Mouse (Mus musculus): Measurements from ENCODE around the gene Klhl35. TPM values are rescaled to one million over a fixed set of nuclear protein-coding genes. Genes with fewer than 3 reads are reported as not detected.

Gene Klhl35
- polyA plus RNA-seq (2016; fragmentation: Nextera tagmentation; extraction: Ambion mirVana) = 37.4 and 38.1 TPM in 2 replicates

DNA sequence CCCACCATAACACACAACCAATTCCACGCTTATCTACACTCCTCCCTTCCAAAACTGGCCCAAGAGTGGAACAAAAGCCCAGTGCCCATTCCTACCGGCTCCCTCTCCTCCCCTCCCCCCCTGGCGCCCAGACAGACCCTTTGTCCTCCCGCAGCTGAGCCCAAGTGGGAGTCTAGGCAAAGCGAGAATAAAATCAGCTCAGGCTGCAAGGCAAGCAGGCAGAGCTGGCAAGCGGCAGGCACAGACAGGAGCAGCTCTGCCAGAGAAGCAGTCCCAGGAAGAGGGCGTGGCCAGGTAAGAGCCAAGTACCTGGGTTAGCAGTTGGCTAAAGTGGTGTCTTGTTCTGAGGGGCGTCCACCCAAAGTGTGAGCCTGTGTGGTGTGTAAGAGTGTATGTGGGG lies at the start of gene Klhl35:
TSS of gene Klhl35 (plus strand) at position 194 of the 400 bp plus-strand sequence.
- Histone ChIP-seq H3K36me3 (0 out of 2 replicates have a peak, but pooled peaks cover 5% of the 10 kb centered on the region), H3K27me3 (peaks cover 37% of the 10 kb centered on the region), H3K27ac (replicated peaks) (peak within 1 kb of the TSS; percentile 80), H3K4me3 (peak within 1 kb of the TSS; percentile 32), H3K4me1 (peaks cover 40% of the 10 kb centered on the region), H3K9me3 (no peaks in the 10 kb centered on the region), H3K9ac (replicated peaks) (peak within 1 kb of the TSS; percentile 52), H3K4me2 (replicated peaks) (peak within 1 kb of the TSS; percentile 71)
- 16% methylated on average over 8 of the region's 8 CpGs for WGBS
- peak; percentile 53 for ATAC-seq (ENCODE audit: low FRiP score, low read depth)

DNA sequence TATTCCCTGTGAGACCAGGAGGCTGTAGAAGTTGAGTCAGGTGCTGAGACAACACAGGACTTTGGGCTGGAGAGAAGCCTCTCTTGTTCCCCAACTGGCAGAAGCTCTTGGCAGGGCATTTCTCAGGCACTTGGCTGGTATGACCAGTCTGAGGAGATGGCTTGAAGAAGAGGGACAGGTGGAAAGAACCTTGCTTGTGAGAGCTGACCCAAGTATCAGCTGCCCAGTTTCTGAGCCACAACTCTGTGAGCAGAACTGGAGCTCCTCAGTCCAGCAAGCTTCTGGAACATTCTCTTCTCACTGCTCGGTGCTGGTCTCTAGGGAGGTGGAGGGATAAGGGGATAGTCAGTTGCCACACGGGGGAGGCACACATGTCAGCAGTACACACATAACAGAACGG lies 46.5 kb upstream of the Klhl35 start:
- Histone ChIP-seq H3K4me3 (no peak overlapping the region), H3K27ac (replicated peaks) (no peak overlapping the region), H3K36me3 (0 out of 2 replicates have a peak, but pooled peaks cover 3% of the 10 kb centered on the region), H3K9ac (replicated peaks) (no peak overlapping the region), H3K27me3 (no peaks in the 10 kb centered on the region), H3K4me2 (replicated peaks) (no peak overlapping the region), H3K9me3 (no peaks in the 10 kb centered on the region), H3K4me1 (peaks cover 8% of the 10 kb centered on the region)
- no peak for ATAC-seq (ENCODE audit: low FRiP score, low read depth)
- WGBS = 83% methylated on average over 3 of the region's 3 CpGs

DNA sequence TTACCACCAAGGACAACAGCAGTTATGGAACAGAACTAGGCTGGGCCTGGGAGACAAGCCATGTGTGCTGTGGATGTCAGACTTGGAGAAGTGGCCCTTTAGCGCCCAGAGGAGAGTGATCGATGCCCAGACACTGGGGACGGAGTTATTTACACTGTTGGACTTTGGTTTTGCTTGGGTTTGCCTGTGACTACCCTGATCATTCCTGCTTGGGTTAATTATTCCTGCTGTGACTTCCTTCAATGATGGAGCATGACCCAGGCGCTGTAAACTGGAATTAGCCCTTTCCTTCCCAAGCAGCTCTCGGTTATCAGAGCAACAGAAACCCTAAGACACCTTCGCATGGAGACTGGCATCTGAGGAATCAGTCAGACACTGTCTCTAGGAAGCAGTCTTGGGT lies 44.8 kb upstream of the Klhl35 start:
- H3K4me2 ChIP-seq (replicated peaks) = no peak overlapping the region
- 81% methylated on average over 6 of the region's 6 CpGs for WGBS
- no peak for ATAC-seq (ENCODE audit: low FRiP score, low read depth)
- peaks cover under 1% of the 10 kb centered on the region; the same call in 1 of the 2 replicates for H3K36me3 ChIP-seq
- H3K4me3 ChIP-seq = no peak overlapping the region
- no peaks in the 10 kb centered on the region for H3K9me3 ChIP-seq
- H3K9ac ChIP-seq (replicated peaks) = no peak overlapping the region
- H3K4me1 ChIP-seq = peaks cover 20% of the 10 kb centered on the region
- H3K27ac ChIP-seq (replicated peaks) = no peak overlapping the region
- H3K27me3 ChIP-seq = no peaks in the 10 kb centered on the region

DNA sequence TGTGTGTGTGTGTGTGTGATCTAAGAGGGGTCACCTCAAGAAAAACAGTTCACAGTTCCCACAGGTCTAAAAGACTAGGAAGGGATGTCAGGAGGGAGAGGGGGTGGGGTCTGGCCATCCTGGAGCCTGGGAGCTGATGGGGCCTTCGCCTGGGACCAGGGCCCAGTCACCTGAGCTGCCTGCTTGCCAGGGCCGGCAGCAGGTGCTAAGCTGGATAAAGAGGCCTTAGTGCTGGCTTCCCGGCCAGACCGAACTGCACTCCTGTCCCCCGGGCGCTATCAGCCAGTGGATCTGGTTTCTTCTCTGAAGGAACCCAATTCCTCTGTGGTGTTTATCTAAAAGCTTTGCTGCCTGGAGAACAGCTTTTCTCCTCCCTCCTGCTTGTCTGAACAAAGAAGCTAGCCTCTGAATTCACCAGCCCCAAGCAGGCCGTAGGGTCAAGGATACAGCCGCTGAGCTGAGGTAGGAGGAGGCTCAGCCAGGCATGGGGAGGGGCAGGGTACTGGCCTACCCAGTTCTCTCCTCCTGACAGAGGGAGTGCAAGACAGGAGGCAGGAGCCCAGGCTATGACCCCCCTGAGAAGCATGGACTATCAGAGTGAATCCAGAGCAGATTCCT lies 41.2 kb upstream of the Klhl35 start:
- Histone ChIP-seq H3K27me3 (no peaks in the 10 kb centered on the region), H3K4me3 (no peak overlapping the region), H3K36me3 (peaks cover 4% of the 10 kb centered on the region; the same call in 1 of the 2 replicates), H3K4me1 (peaks cover 31% of the 10 kb centered on the region), H3K27ac (replicated peaks) (peak overlapping the region; percentile 81), H3K9me3 (no peaks in the 10 kb centered on the region), H3K4me2 (replicated peaks) (no peak overlapping the region), H3K9ac (replicated peaks) (peak overlapping the region; percentile 34; the same call in 1 of the 2 replicates)
- 17% methylated on average over 8 of the region's 8 CpGs for WGBS
- peak; percentile 31; the same call in 1 of the 2 replicates for ATAC-seq (ENCODE audit: low FRiP score, low read depth)

DNA sequence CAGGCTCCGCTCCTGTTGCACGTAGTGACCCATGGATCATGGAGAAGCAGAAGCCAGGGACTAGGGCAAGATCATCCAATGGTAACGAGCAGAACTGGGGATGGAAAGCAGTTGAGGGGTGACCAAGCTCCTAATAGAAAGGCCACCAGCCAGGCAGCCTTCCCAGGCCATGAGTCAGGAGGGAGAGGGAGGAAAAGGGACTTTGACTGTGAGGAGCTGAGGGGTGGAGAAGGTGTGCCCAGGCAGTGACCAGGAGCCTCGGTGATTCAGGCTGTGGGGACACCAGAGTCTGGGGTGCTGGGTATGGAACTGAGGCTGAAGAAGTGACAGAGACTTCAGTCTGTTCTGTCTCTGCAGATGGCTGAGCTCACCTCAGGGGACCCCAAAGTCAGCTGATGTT lies 40.1 kb upstream of the Klhl35 start:
- Histone ChIP-seq H3K4me2 (replicated peaks) (no peak overlapping the region), H3K4me3 (no peak overlapping the region), H3K9me3 (no peaks in the 10 kb centered on the region), H3K36me3 (peaks cover 4% of the 10 kb centered on the region; the same call in 1 of the 2 replicates), H3K4me1 (peaks cover 35% of the 10 kb centered on the region), H3K27me3 (no peaks in the 10 kb centered on the region), H3K27ac (replicated peaks) (peak overlapping the region; percentile 81), H3K9ac (replicated peaks) (no peak overlapping the region)
- WGBS = 88% methylated on average over 4 of the region's 4 CpGs
- no peak for ATAC-seq (ENCODE audit: low FRiP score, low read depth)

DNA sequence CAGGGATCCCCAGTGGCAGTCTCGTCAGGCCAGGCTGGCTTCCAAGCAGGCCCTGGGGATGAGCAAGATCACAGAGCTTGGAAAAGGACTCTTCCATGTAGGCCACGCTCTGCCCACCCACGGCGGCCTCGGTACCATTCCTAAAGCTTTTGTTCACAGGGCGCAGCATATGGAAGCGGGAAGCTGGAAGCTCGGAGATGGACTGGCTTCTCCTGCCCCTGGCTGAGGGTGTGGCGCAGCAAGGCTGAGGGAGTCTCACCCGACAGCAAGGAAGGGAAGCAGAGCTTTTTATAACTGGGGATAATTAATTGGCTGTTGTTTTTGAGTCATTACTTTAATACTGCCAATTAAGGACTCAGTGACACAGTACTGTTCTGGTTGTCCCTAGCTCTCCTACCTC lies 38.8 kb upstream of the Klhl35 start:
- H3K4me1 ChIP-seq = peaks cover 35% of the 10 kb centered on the region
- peaks cover 4% of the 10 kb centered on the region; the same call in 1 of the 2 replicates for H3K36me3 ChIP-seq
- WGBS = 64% methylated on average over 10 of the region's 10 CpGs
- H3K4me2 ChIP-seq (replicated peaks) = no peak overlapping the region
- H3K9me3 ChIP-seq = no peaks in the 10 kb centered on the region
- no peak overlapping the region for H3K27ac ChIP-seq (replicated peaks)
- no peak overlapping the region for H3K9ac ChIP-seq (replicated peaks)
- H3K4me3 ChIP-seq = no peak overlapping the region
- no peak for ATAC-seq (ENCODE audit: low FRiP score, low read depth)
- H3K27me3 ChIP-seq = no peaks in the 10 kb centered on the region

DNA sequence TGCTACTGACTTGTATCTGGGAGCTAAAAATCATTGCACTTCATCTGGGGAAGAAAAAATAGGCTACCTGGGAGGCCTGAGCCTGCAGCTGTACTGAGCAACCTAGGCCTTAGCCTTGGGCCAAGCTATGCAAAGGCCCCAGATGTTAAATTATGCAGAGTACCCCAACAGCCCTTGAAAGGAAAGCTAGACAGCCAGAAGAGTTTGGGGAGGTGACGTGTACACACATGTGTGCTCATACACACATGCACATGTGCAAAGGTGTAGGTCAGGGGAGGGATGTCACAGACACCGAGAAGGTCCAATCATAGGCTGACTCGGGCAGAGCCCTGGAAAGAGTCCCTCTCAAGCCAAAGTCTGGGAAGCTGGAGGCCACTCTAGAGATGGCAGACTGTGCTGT lies 37.8 kb upstream of the Klhl35 start:
- H3K27me3 ChIP-seq = no peaks in the 10 kb centered on the region
- peaks cover 40% of the 10 kb centered on the region for H3K4me1 ChIP-seq
- H3K4me2 ChIP-seq (replicated peaks) = no peak overlapping the region
- H3K36me3 ChIP-seq = peaks cover 4% of the 10 kb centered on the region; the same call in 1 of the 2 replicates
- H3K9ac ChIP-seq (replicated peaks) = no peak overlapping the region
- ATAC-seq (ENCODE audit: low FRiP score, low read depth) = no peak
- H3K9me3 ChIP-seq = no peaks in the 10 kb centered on the region
- H3K4me3 ChIP-seq = no peak overlapping the region
- no peak overlapping the region for H3K27ac ChIP-seq (replicated peaks)
- WGBS = 93% methylated on average over 3 of the region's 3 CpGs

DNA sequence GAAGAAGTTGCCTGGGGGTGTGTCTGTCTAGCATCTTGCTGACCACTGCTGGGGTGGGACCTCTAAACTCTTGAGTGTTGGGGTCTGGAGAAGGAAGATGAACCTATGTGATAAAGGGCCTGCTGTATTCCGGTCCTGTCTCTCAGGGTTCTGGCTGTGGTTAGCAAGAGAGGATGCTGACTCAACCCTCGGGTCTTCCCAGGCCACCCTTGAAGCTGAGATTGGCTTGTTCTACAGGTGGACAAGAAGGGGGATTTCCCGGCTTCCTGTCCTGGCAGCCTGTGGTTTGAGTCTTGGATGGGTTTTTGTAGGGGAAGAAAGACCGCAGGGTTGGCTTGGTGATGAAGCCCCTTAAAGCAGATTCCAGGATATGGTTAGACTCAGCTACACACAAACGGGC lies 37.0 kb upstream of the Klhl35 start:
- peaks cover 4% of the 10 kb centered on the region; the same call in 1 of the 2 replicates for H3K36me3 ChIP-seq
- H3K4me1 ChIP-seq = peaks cover 39% of the 10 kb centered on the region
- no peaks in the 10 kb centered on the region for H3K9me3 ChIP-seq
- no peak overlapping the region for H3K4me2 ChIP-seq (replicated peaks)
- no peak for ATAC-seq (ENCODE audit: low FRiP score, low read depth)
- no peak overlapping the region for H3K9ac ChIP-seq (replicated peaks)
- H3K4me3 ChIP-seq = no peak overlapping the region
- 90% methylated on average over 5 of the region's 5 CpGs for WGBS
- no peaks in the 10 kb centered on the region; the same call in 1 of the 2 replicates for H3K27me3 ChIP-seq
- peak overlapping the region; percentile 30; the same call in 1 of the 2 replicates for H3K27ac ChIP-seq (replicated peaks)

DNA sequence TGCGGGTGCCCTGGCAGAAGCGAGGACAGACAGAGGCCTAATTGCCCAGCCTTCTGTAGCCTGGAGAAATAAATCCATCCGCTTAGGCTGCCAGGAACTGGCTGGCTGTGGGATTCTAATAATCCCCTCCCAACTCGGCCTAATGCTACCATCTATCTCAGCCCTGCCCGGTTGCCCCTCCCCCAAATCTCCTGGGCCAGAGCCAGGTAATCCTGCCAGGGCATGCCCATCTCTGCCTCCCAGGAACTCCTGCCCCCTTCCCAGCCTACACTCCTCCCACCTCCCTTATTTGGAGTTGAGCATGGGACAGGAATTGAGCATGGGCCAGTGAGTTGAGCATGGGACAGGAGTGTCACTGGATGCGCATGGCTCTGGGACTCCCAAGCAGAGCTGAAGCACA lies 36.0 kb upstream of the Klhl35 start:
- 32% methylated on average over 6 of the region's 6 CpGs for WGBS
- no peak overlapping the region for H3K9ac ChIP-seq (replicated peaks)

DNA sequence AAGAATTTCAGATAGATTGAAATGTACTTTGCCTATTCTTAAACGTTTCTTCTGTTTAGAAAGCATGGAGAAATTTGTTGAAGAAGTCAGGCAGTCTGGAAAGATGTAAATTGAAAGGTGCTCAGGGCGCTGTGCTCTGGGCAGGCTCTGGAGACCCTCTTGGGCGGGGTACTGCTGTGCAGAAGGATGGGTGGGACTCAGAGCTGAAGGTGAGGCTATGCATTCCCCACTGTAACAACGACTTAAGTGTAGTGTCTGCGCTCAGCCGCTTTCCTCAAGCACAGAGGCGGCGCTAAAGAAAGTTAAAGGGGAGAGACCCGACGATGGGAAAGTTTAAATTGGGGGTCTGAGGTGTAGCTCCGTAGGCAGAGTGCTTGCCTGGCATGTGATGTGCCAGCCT lies 35.6 kb upstream of the Klhl35 start:
- 0 out of 2 replicates have a peak overlapping the region, but pooled peaks have one; percentile 30 for H3K27ac ChIP-seq (replicated peaks)
- H3K4me3 ChIP-seq = no peak overlapping the region
- H3K4me1 ChIP-seq = peaks cover 39% of the 10 kb centered on the region
- peaks cover 4% of the 10 kb centered on the region; the same call in 1 of the 2 replicates for H3K36me3 ChIP-seq
- ATAC-seq (ENCODE audit: low FRiP score, low read depth) = no peak
- peaks cover 4% of the 10 kb centered on the region for H3K27me3 ChIP-seq
- no peaks in the 10 kb centered on the region for H3K9me3 ChIP-seq
- WGBS = 67% methylated on average over 11 of the region's 11 CpGs
- no peak overlapping the region for H3K4me2 ChIP-seq (replicated peaks)
- no peak overlapping the region for H3K9ac ChIP-seq (replicated peaks)

More for the DNA sequence above, 36.0 kb upstream of the Klhl35 start:
- peaks cover 4% of the 10 kb centered on the region; the same call in 1 of the 2 replicates for H3K36me3 ChIP-seq
- H3K4me1 ChIP-seq = peaks cover 39% of the 10 kb centered on the region
- peak overlapping the region; percentile 30; the same call in 1 of the 2 replicates for H3K27ac ChIP-seq (replicated peaks)
- H3K27me3 ChIP-seq = no peaks in the 10 kb centered on the region; the same call in 1 of the 2 replicates
- no peak overlapping the region for H3K4me3 ChIP-seq
- H3K9me3 ChIP-seq = no peaks in the 10 kb centered on the region
- ATAC-seq (ENCODE audit: low FRiP score, low read depth) = no peak
- no peak overlapping the region for H3K4me2 ChIP-seq (replicated peaks)

DNA sequence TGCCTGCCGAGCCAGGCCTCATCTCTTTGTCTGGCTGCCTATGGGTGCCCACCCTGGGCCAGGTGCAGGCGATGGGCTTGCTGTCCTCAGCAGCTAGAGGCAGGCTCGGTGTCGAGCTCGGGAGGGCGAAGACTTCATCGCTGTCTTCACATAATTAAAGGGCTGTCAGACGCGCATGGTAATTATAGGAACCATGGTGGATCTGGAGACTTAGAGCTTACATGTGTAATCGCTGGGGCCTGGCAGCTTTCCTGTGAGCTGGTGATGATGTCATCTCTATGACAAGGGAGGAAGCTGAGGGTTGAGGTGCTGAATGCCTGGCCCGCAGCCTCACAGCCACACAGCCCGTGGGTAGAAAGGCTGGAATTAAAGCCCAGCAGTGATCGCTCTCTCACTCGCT lies 33.6 kb upstream of the Klhl35 start:
- Histone ChIP-seq H3K4me2 (replicated peaks) (no peak overlapping the region), H3K4me1 (peaks cover 51% of the 10 kb centered on the region), H3K27me3 (peaks cover 4% of the 10 kb centered on the region), H3K36me3 (no peaks in the 10 kb centered on the region), H3K4me3 (no peak overlapping the region), H3K27ac (replicated peaks) (peak overlapping the region; percentile 57; the same call in 1 of the 2 replicates), H3K9ac (replicated peaks) (no peak overlapping the region), H3K9me3 (no peaks in the 10 kb centered on the region)
- WGBS = 66% methylated on average over 14 of the region's 14 CpGs
- ATAC-seq (ENCODE audit: low FRiP score, low read depth) = 0 out of 2 replicates have a peak, but pooled peaks have one; percentile 12

DNA sequence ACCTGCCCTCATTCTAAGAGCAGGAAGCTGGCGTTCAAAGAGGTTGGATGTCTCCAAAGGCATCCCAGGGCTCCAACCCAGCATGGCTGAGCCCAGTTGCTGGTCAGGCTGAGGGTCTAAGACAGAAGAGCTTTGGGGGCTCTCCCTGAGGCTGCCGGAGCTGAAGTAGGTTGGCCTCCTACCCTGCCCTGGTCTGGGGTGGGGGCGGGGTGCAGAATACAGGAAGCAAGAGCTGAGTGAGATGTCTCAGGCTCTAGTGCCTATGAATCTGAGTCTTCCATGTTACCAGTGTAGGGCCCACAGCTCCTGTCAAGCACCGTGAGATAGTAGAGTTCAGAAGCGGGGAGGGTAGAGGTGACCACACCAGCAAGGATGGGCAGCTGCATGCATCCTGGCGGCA lies 32.9 kb upstream of the Klhl35 start:
- Histone ChIP-seq H3K4me1 (peaks cover 46% of the 10 kb centered on the region), H3K27ac (replicated peaks) (no peak overlapping the region)

More for the DNA sequence above, 32.9 kb upstream of the Klhl35 start:
- no peaks in the 10 kb centered on the region for H3K9me3 ChIP-seq
- H3K4me3 ChIP-seq = no peak overlapping the region
- no peak overlapping the region for H3K4me2 ChIP-seq (replicated peaks)
- 92% methylated on average over 6 of the region's 6 CpGs for WGBS
- no peaks in the 10 kb centered on the region for H3K36me3 ChIP-seq
- H3K27me3 ChIP-seq = peaks cover 4% of the 10 kb centered on the region
- ATAC-seq (ENCODE audit: low FRiP score, low read depth) = no peak
- no peak overlapping the region for H3K9ac ChIP-seq (replicated peaks)
